Mouse (Mus musculus) midbrain, embryonic 12.5 days (tissue): ENCODE measurements around the gene AY358078. TPM values are rescaled to one million over a fixed set of nuclear protein-coding genes. Genes with fewer than 3 reads are reported as not detected.
"Not testable (repeated sequence)": the region's sequence is repeated elsewhere in the genome, so short reads cannot be mapped to it uniquely, and the experiment has no call there.

ENCODE experiments used
- ATAC-seq: fragments of 200-750 bp; cut with Nextera tagmentation; 2 replicates; pipeline ENCODE4 v1.8.0; 2017; ENCODE audit warnings: low read depth, moderate TSS enrichment, moderate library complexity; ENCODE audit not compliant: low FRiP score
- H3K27ac ChIP-seq: fragments of 300-500 bp; sonication (generic); replicated peaks from 2 replicates; pipeline ENCODE4 v1.5.1; 2016; ENCODE audit warnings: mild to moderate bottlenecking
- H3K27me3 ChIP-seq: fragments of 300-500 bp; sonication (generic); 2 replicates; pipeline ENCODE4 v1.6.1; 2016; ENCODE audit warnings: mild to moderate bottlenecking
- H3K36me3 ChIP-seq: fragments of 300-500 bp; sonication (generic); 2 replicates; pipeline ENCODE4 v1.6.1; 2016
- H3K4me1 ChIP-seq: fragments of 300-500 bp; sonication (generic); 2 replicates; pipeline ENCODE4 v1.6.1; 2016
- H3K4me2 ChIP-seq: fragments of 300-500 bp; sonication (generic); replicated peaks from 2 replicates; pipeline ENCODE4 v1.6.1; 2016; ENCODE audit warnings: mild to moderate bottlenecking, moderate library complexity
- H3K4me3 ChIP-seq: fragments of 300-500 bp; sonication (generic); 2 replicates; pipeline ENCODE4 v1.5.1; 2016; ENCODE audit warnings: mild to moderate bottlenecking
- H3K9ac ChIP-seq: fragments of 300-500 bp; sonication (generic); replicated peaks from 2 replicates; pipeline ENCODE4 v1.6.1; 2016; ENCODE audit warnings: mild to moderate bottlenecking, moderate library complexity
- H3K9me3 ChIP-seq: fragments of 300-500 bp; sonication (generic); 2 replicates; pipeline ENCODE4 v1.6.1; 2016; ENCODE audit warnings: mild to moderate bottlenecking
- WGBS: fragments of 180-500 bp; shearing (Covaris S2); methylation state at CpG from one replicate; pipeline ENCODE4 v1.1.7; 2016; 5-methylcytosine and 5-hydroxymethylcytosine counted together
- polyA plus RNA-seq: library from polyadenylated mRNA; unstranded; fragments of >200 nt; fragmentation: Nextera tagmentation; extraction: Ambion mirVana; gene quantifications from 2 replicates; pipeline ENCODE4 v1.2.1, GENCODE M21; 2016

Gene AY358078
- polyA plus RNA-seq, 1 experiment from 2014 or later: not detected

DNA sequence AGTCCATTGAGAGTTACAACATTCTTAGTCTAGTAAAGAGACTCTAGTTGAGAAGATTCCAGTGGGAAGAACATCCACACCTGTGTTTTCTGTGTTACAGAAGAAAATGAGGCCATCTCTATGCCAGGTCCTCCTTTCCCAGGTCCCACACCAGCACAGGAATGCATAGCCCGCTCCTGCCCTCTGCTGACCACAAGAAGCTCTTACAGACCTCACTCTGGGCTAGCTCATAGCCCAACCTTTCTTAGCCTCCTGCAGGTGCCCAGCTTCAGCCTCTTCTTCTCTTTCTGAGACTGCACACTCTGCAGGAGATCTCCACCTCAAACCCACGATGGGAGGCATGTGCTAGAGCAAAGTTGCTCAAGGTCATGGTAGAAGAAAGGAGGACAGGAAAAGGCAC lies 38.6 kb downstream of the AY358078 start:
- not testable (repeated sequence) for H3K27me3 ChIP-seq, ATAC-seq, H3K4me3 ChIP-seq, H3K9ac ChIP-seq, H3K9me3 ChIP-seq, H3K27ac ChIP-seq, H3K36me3 ChIP-seq, H3K4me2 ChIP-seq, H3K4me1 ChIP-seq
- 31% methylated on average over 2 of the region's 2 CpGs for WGBS

DNA sequence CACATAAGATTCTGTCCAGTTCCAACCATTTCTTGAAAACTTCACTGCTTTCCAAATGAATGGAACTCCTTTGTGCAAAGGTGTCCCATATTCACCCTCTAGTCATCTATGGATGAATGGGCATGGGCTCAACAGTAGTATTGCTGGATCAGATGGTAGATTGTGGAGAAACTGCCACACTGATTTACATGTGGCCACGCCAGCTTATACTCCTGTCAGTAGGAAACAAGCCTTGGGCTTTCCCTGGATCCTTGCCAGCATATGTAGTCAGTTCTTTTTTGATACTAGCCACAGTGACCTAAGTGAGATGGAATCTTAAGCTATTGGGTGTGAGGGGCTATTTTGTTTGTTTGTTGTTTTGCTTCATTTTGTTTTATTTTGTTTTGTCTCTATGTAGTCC lies 42.4 kb downstream of the AY358078 start:
- 78% methylated on average over 1 of the region's 1 CpGs for WGBS
- no peak for ATAC-seq
- no peaks in the 10 kb centered on the region for H3K4me1 ChIP-seq
- H3K27ac ChIP-seq: no peak overlapping the region
- H3K4me2 ChIP-seq: no peak overlapping the region
- H3K9me3 ChIP-seq: no peaks in the 10 kb centered on the region
- H3K4me3 ChIP-seq: no peak overlapping the region
- no peaks in the 10 kb centered on the region for H3K36me3 ChIP-seq
- H3K9ac ChIP-seq: no peak overlapping the region
- no peaks in the 10 kb centered on the region for H3K27me3 ChIP-seq

DNA sequence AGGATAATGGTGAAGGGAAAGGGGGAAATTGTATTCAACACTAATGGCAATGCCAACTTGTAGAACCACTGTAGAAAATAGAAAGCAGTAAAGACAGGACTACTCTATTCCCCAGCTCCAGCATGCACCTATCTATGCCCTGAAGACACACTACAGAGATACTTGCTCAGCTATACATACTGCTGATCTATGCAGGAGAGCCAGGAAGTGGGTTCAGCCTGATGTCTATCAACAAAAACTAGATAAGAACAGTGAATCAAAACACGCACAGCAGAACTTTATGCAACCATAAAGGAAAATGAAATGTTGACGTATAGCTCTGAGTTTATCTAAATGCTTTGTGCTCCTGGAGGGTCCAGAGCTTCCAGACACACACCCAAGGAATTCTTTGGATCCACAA lies 42.9 kb downstream of the AY358078 start:
- Histone ChIP-seq H3K27ac (no peak overlapping the region), H3K4me1 (no peaks in the 10 kb centered on the region), H3K27me3 (no peaks in the 10 kb centered on the region), H3K9me3 (no peaks in the 10 kb centered on the region), H3K9ac (no peak overlapping the region), H3K4me2 (no peak overlapping the region), H3K4me3 (no peak overlapping the region), H3K36me3 (no peaks in the 10 kb centered on the region)
- WGBS: 84% methylated on average over 2 of the region's 2 CpGs
- ATAC-seq: no peak

DNA sequence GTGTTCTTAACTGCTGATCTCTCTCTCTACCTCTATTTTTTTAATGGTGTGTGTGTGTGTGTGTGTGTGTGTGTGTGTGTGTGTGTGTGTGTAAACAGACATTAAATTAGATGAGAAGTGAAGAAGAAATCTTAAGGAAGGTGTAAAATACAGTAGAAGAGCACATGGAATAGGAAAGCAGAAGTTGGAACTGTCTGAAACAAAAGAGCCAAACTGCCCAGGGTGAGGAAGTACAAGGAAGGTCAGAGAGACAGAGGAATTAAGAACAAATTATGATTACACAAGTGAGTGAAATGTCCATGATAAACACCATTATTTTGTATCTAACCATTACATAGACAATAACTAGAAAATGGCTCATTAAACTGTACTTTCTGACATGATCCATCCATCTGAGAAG lies 44.0 kb downstream of the AY358078 start:
- H3K4me1 ChIP-seq: no peaks in the 10 kb centered on the region
- no peaks in the 10 kb centered on the region for H3K27me3 ChIP-seq
- no peak overlapping the region for H3K27ac ChIP-seq
- H3K4me2 ChIP-seq: no peak overlapping the region
- no peak overlapping the region for H3K4me3 ChIP-seq
- no peak overlapping the region for H3K9ac ChIP-seq
- ATAC-seq: no peak
- no peaks in the 10 kb centered on the region for H3K36me3 ChIP-seq
- no peaks in the 10 kb centered on the region for H3K9me3 ChIP-seq

DNA sequence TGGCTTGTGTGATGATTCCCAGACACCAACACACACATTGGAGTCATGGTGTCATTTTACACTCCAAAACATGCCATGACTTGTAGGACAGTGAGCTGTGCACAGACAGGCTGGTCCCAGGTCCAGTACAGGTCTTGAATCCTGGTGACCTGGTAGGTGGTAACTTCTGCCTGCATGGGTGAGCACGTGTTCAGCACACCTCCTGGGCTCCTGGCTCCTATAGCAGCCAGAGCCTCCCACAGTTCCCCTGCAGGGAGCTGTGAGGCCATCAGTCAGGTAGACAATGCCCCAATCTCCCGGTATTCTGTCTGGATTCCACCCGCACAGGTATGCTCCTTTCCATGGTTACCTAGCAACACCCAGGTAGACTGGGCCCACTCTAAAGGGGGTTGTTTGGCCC lies 46.7 kb downstream of the AY358078 start:
- H3K27me3 ChIP-seq: no peaks in the 10 kb centered on the region
- no peaks in the 10 kb centered on the region for H3K9me3 ChIP-seq
- no peaks in the 10 kb centered on the region for H3K4me1 ChIP-seq
- H3K4me2 ChIP-seq: no peak overlapping the region
- no peak overlapping the region for H3K27ac ChIP-seq
- no peak overlapping the region for H3K9ac ChIP-seq
- H3K4me3 ChIP-seq: no peak overlapping the region
- no peaks in the 10 kb centered on the region for H3K36me3 ChIP-seq
- 72% methylated on average over 3 of the region's 3 CpGs for WGBS
- no peak for ATAC-seq

DNA sequence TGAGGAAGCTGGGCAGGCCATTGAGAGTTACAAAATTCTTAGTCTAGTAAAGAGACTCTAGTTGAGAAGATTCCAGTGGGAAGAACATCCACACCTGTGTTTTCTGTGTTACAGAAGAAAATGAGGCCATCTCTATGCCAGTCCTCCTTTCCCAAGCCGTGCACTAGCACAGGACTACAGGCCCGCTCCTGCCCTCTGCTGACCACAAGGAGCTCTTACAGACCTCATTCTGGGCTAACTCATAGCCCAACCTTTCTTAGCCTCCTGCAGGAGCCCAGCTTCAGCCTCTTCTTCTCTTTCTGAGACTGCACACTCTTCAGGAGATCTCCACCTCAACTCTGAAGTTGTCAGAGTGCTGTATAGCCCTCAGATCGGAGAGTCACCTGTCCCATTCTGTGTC lies 51.2 kb downstream of the AY358078 start:
- not testable (repeated sequence) for H3K4me3 ChIP-seq, H3K4me2 ChIP-seq, ATAC-seq, H3K9me3 ChIP-seq, H3K9ac ChIP-seq, H3K36me3 ChIP-seq, H3K27ac ChIP-seq, H3K27me3 ChIP-seq, H3K4me1 ChIP-seq
- WGBS: 43% methylated on average over 3 of the region's 3 CpGs

DNA sequence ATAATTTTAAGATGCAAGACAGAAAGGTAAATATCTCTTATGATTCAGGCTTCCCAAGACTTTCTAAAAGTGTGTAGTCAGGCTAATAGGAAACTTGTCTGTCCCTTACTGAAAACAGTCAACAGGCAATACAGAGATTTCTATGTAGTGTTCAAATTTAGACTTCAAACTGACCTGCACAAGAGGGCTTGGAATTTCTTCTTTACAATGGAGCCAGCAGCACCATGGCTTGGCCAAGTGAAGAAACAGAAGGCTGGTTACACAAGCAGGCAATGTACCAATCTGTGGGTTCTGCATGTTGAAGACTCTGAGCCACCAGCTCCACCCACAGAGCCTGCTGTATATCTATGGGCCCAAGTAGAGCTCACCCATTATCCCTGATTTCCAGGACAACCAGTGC lies 53.6 kb downstream of the AY358078 start, which contains the start of gene Ear6:
Ear6 (plus strand) TSS at position 301 of the 400 bp plus-strand sequence.
- H3K4me3 ChIP-seq: no peak within 1 kb of the TSS
- H3K27ac ChIP-seq: no peak within 1 kb of the TSS
- H3K36me3 ChIP-seq: no peaks in the 10 kb centered on the region
- no peak within 1 kb of the TSS for H3K9ac ChIP-seq
- no peaks in the 10 kb centered on the region for H3K4me1 ChIP-seq
- H3K4me2 ChIP-seq: no peak within 1 kb of the TSS
- no peaks in the 10 kb centered on the region for H3K27me3 ChIP-seq
- H3K9me3 ChIP-seq: no peaks in the 10 kb centered on the region
- no peak for ATAC-seq

DNA sequence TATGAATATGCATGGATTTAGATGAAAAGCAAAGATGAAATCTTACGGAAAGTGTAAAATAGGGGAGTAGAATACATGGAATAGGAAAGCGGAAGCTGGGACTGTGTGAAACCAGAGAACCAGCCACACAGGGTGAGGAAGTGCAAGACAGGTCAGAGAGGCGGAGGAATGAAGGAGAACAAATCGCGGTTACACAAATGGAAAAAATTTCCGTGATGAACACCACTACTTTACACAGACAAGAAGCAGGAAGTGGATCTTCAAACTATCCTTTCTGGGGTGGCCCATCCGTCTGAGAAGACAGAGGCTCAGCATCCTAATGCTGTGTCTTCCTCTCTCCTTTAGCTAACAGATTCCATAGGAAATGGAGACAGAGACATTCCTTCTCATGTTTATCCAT lies 55.4 kb downstream of the AY358078 start:
- not testable (repeated sequence) for H3K9me3 ChIP-seq, H3K36me3 ChIP-seq, H3K27me3 ChIP-seq, H3K4me2 ChIP-seq, H3K27ac ChIP-seq, ATAC-seq, H3K4me3 ChIP-seq, H3K4me1 ChIP-seq, H3K9ac ChIP-seq
- 85% methylated on average over 7 of the region's 7 CpGs for WGBS

DNA sequence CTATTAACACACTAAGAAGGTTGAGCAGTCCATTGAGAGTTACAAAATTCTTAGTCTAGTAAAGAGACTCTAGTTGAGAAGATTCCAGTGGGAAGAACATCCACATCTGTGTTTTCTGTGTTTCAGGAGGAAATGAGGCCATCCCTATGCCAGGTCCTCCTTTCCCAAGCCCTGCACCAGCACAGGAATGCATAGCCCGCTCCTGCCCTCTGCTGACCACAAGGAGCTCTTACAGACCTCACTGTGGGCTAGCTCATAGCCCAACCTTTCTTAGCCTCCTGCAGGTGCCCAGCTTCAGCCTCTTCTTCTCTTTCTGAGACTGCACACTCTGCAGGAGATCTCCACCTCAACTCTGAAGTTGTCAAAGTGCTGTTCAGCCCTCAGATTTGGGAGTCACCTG lies 63.8 kb downstream of the AY358078 start:
- not testable (repeated sequence) for H3K4me2 ChIP-seq, ATAC-seq, H3K4me1 ChIP-seq, H3K27me3 ChIP-seq, H3K36me3 ChIP-seq, H3K27ac ChIP-seq, H3K4me3 ChIP-seq, H3K9ac ChIP-seq, H3K9me3 ChIP-seq
- 13% methylated on average over 1 of the region's 1 CpGs for WGBS

DNA sequence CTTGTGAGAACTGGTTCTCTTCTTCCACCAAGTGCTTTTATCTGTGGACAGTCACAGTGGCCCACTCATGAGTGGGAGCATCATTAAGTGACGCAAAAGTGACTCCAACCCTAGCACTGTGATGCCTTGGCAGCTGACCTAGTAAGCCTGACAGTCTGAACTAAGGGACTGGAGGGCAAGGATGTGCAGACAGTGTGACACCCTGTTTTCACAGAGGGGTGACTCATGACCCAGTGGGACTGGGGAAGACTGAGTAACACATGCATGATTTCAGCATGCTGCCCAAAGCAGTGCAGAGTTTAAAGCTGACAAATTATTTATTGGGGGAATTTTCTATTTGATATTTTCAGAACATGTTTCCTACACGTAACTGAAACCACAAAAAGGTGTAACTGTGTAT lies 70.9 kb downstream of the AY358078 start:
- Histone ChIP-seq H3K9ac (no peak overlapping the region), H3K9me3 (no peaks in the 10 kb centered on the region), H3K27ac (no peak overlapping the region), H3K27me3 (no peaks in the 10 kb centered on the region), H3K36me3 (no peaks in the 10 kb centered on the region), H3K4me1 (no peaks in the 10 kb centered on the region), H3K4me3 (no peak overlapping the region), H3K4me2 (no peak overlapping the region)
- WGBS: 80% methylated on average over 2 of the region's 2 CpGs
- no peak for ATAC-seq

DNA sequence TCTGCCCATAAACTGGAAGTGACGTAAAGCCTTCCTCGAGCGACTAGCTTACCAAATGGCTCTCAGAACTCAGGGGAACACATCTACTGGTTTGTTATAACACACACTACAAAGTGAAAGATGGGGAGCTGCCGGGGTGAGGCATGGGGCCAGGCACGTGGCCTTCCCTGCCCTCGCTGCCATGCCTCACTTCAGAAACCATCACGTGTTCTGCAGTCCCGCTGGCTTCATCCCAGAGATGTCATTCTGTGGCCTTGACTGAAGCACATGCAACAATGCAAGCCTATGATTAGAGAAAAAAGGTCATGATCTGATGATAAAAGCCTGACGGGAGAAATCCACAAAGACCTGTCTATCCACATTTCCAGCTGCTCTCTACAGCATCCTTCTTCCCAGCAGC lies 71.9 kb downstream of the AY358078 start:
- no peaks in the 10 kb centered on the region for H3K4me1 ChIP-seq
- 81% methylated on average over 9 of the region's 9 CpGs for WGBS
- ATAC-seq: no peak

More for the DNA sequence above, 71.9 kb downstream of the AY358078 start:
- H3K27ac ChIP-seq: no peak overlapping the region
- H3K4me3 ChIP-seq: no peak overlapping the region
- H3K4me2 ChIP-seq: no peak overlapping the region
- H3K36me3 ChIP-seq: no peaks in the 10 kb centered on the region
- no peaks in the 10 kb centered on the region for H3K9me3 ChIP-seq
- no peak overlapping the region for H3K9ac ChIP-seq
- no peaks in the 10 kb centered on the region for H3K27me3 ChIP-seq
